Mouse (Mus musculus) layer of hippocampus, postnatal 10 days (tissue): ENCODE results near the gene Dpt. TPM values are rescaled to one million over a fixed set of nuclear protein-coding genes. Genes with fewer than 3 reads are reported as not detected.
A peak's percentile ranks its signal among the peaks of the same experiment; 100 is the strongest.
"Not testable (repeated sequence)": the region's sequence is repeated elsewhere in the genome, so short reads cannot be mapped to it uniquely, and the experiment has no call there.

Experiments
- DNase-seq, 2 experiments: peaks; one replicate each; pipeline ENCODE4 v3.0.0; 2021; ENCODE audit warnings: low spot score in 2 of 2
- total RNA-seq, 2 experiments: library from RNA; stranded (reverse); gene quantifications; 2 replicates each; pipeline ENCODE4 v1.2.3; 2021

Gene Dpt
- total RNA-seq, 2 experiments from 2014 or later: 0.41 to 0.45 TPM

GRCm38 (mm10) chr1:164817331-164817730 lies 20.9 kb downstream of the Dpt start:
- no peak for DNase-seq

DNA sequence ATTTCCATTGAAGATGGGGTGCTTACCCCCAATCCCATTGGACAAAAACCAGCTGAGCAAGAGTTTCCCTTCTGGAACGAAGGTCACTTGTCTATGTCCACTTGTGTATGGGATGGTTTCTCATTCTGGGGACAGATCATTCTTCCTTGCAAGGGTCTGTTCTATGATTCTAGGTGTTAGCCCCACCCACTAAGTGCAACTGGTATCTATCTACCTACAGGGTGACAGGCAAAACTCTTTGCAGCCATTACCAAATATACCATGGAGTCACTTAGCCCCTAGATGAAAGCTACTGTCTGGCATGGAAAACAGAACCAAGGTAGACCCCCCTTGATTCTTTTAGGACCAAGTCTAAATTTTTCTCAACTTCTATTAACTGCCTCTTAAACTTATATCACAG lies 24.9 kb downstream of the Dpt start:
- no peak for DNase-seq

- no peak for DNase-seq
Observed at GRCm38 (mm10) chr1:164821821-164822220, 25.4 kb downstream of the Dpt start.

DNA sequence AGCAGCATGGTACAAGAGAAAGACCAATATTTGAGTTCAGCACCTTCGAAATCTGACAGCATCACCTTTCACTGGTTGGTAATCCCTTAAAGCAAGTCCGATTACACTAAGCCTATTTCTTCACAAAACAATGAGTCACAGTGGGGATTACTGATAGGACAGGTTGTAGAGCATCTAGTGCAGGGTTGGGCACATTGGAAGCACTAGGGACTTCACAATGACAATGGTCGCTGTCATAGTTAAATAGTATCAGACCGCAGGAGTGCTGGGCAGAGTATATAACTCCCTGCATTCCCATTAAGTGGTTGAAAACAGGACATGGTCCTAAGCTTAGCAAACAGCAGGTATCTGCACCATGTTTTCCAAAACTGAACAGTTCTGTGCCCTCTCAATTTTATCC lies 25.8 kb downstream of the Dpt start:
- DNase-seq: no peak

DNA sequence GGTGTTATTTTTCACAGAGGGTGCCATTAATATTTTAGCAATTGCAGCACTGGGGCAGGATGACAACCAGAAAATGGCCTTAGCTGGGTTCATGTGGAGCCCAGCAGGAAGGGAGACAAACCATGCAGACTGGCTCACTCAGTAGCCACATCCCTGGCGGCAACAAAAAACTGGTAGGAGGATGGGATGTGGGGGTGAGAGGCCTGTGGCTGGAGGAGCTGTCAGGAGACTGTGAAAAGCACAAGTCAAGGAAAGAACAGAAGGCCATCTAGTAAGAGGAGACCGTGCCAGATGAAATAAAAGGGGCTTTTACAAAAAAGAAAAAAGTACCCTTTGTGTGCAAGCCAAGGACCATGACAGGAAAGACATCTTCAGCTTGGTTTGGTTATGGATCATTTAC lies 28.5 kb downstream of the Dpt start:
- DNase-seq: no peak

DNA sequence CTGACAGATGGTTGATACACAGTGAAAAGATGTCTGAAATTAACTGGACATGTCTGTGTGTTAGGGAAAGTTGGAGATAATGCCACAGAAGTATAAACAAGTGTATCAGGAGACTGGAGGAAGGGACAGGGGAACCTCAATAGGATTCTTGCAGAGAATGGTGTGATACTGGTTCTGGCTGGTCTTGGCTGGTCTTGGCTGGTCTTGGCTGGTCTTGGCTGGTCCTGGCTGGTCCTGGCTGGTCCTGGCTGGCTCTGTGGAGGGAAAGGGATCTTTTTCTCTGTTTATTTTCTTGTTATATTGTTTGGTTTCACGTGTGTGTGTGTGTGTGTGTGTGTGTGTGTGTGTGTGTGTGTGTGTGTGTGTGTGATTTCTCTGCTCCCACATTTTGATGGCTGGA lies 33.4 kb downstream of the Dpt start:
- no peak for DNase-seq

GRCm38 (mm10) chr1:164832459-164832858 lies 36.0 kb downstream of the Dpt start:
- DNase-seq: no peak

- no peak for DNase-seq
Observed at GRCm38 (mm10) chr1:164848616-164849265, 52.3 kb downstream of the Dpt start.

GRCm38 (mm10) chr1:164855700-164856099 lies 59.3 kb downstream of the Dpt start:
- not testable (repeated sequence) for DNase-seq

GRCm38 (mm10) chr1:164859952-164860351 lies 63.5 kb downstream of the Dpt start:
- no peak for DNase-seq

DNA sequence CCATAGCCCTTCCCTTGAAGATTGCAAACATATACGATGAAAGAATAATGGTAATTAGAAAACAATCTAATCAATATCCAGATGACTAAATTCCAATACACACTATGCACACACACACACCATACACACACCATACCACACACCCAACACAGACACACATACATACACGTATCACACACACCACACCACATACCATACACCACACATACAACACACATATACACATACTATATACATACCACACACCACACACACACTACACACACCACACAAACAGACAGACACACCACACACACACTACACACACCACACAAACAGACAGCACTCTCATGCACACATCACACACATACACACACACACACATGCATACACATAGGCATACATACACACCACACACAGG lies 64.3 kb downstream of the Dpt start:
- no peak for DNase-seq

GRCm38 (mm10) chr1:164861501-164861900 lies 65.1 kb downstream of the Dpt start:
- peak in 1 of 2 experiments; percentile 19 for DNase-seq

- no peak for DNase-seq
Observed at GRCm38 (mm10) chr1:164862946-164863883, 66.8 kb downstream of the Dpt start.

DNA sequence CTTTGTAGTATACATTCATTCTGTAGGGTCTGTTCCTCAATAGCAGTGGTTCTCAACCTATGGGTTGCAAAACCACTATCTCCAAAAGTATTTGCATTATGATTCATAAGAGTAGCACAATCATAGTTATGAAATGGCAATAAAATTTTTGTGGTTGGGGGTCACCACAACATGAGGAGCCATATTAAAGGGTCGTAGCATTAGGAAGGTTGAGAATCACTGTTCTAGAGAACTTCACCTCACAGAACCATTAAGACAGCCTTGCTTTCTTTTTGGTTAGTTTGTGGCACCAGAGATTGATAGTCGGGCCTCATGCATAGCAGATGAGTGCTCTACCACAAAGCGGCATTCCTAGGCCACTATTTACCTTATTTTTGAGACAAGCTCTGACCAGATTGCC lies 68.2 kb downstream of the Dpt start:
- DNase-seq: no peak

- no peak for DNase-seq
Observed at GRCm38 (mm10) chr1:164870694-164871093, 74.2 kb downstream of the Dpt start.

Other genes starting within 250 kb of the Dpt start
- gene Xcl1, start 138.9 kb downstream of the Dpt start, total RNA-seq: not detected